19 mouse cellular contexts compared by ENCODE assay signal in genomic region chr1:193141118-193141517, GRCm38 (mm10). TPM values are rescaled to one million over a fixed set of nuclear protein-coding genes. Genes with fewer than 3 reads are reported as not detected.
A peak's percentile ranks its signal among the peaks of the same experiment; 100 is the strongest.
DNase-seq lines count a peak whose midpoint lies in the region; ATAC-seq and TF ChIP-seq lines count a peak whose summit lies in the region.
"Had no signal": no experiment of that assay in that cellular context is flagged by ENCODE, and none has a peak within 500 bp of the region (broad histone marks: within the 10 kb centered on the region; RNA-seq: fewer than 3 reads in every experiment).

No protein-coding gene starts in this region.

- WGBS in hindbrain, embryonic 10.5 days = 76% methylated on average over 7 of the region's 7 CpGs
- whole genome bisulfite sequencing in hindbrain, postnatal 0 days = 77% methylated on average over 7 of the region's 7 CpGs
- WGBS in kidney, embryonic 15.5 days = 73% methylated on average over 7 of the region's 7 CpGs

- no peak for TF ChIP-seq CTCF in hindbrain, postnatal 0 days (IDR thresholded peaks at IDR 0.05; ENCODE audit: low read depth)

- H3K9me3 ChIP-seq in hindbrain, embryonic 10.5 days = no peaks in the 10 kb centered on the region
- no peaks in the 10 kb centered on the region for H3K9me3 ChIP-seq in hindbrain, postnatal 0 days (ENCODE audit: low read length)
- H3K9me3 ChIP-seq in kidney, embryonic 15.5 days (replicated peaks) = no peaks in the 10 kb centered on the region
- H3K9me3 ChIP-seq: hindbrain, embryonic 13.5 days; intestine, embryonic 15.5 days; neural tube, embryonic 12.5 days had no signal

- H3K4me3 ChIP-seq in hindbrain, embryonic 10.5 days = no peak overlapping the region
- no peak overlapping the region for H3K4me3 ChIP-seq in hindbrain, postnatal 0 days (ENCODE audit: low read length)
- no peak overlapping the region for H3K4me3 ChIP-seq in kidney, embryonic 15.5 days (replicated peaks)
- H3K4me3 ChIP-seq: hindbrain, embryonic 13.5 days; intestine, embryonic 15.5 days; layer of hippocampus, adult 2 months; neural tube, embryonic 12.5 days had no signal

- no peak overlapping the region for H3K9ac ChIP-seq in hindbrain, postnatal 0 days (replicated peaks; ENCODE audit: low read length)
- H3K9ac ChIP-seq in kidney, embryonic 15.5 days = no peak overlapping the region
- H3K9ac ChIP-seq: hindbrain, embryonic 13.5 days; intestine, embryonic 15.5 days; neural tube, embryonic 12.5 days had no signal

- no peaks in the 10 kb centered on the region for H3K36me3 ChIP-seq in hindbrain, embryonic 10.5 days
- no peaks in the 10 kb centered on the region for H3K36me3 ChIP-seq in hindbrain, postnatal 0 days (ENCODE audit: insufficient read depth, low read length)
- no peaks in the 10 kb centered on the region for H3K36me3 ChIP-seq in kidney, embryonic 15.5 days
- H3K36me3 ChIP-seq: hindbrain, embryonic 13.5 days; intestine, embryonic 15.5 days; neural tube, embryonic 12.5 days had no signal

- H3K4me2 ChIP-seq in hindbrain, postnatal 0 days (ENCODE audit: low read depth, low read length) = no peak overlapping the region
- no peak overlapping the region for H3K4me2 ChIP-seq in kidney, embryonic 15.5 days
- H3K4me2 ChIP-seq: hindbrain, embryonic 13.5 days; intestine, embryonic 15.5 days; neural tube, embryonic 12.5 days had no signal

- no peak for ATAC-seq in hindbrain, postnatal 0 days
- 0 out of 2 replicates have a peak, but pooled peaks have one; percentile 21 for ATAC-seq in neutrophil, adult 5-6 weeks (ENCODE audit: extremely low read depth, insufficient number of reproducible peaks, low FRiP score, poor library complexity, severe bottlenecking)
- no peak for ATAC-seq in kidney, embryonic 15.5 days (replicated peaks; ENCODE audit: low FRiP score)
- ATAC-seq: intestine, embryonic 15.5 days had no signal

- DNase-seq in hindbrain, embryonic 10.5 days (ENCODE audit: low spot score) = peak; percentile 9
- DNase-seq in hindbrain, postnatal 0 days (ENCODE audit: low spot score) = no peak
- DNase-seq in fat pad, adult 2 months (ENCODE audit: extremely low read depth, low read depth, low spot score) = peak; percentile 42
- DNase-seq in urinary bladder, postnatal 36 days (ENCODE audit: low spot score in 2 of 2) = peak; percentile 64 to 79
- DNase-seq in right cerebral cortex, postnatal 25 days = no peak
- no peak for DNase-seq in kidney, adult 11 months
- DNase-seq: adrenal gland, postnatal 25 days; cerebellum, adult 2 months; gastrocnemius, postnatal 25 days; lung, adult 2 months; lung, postnatal 36 days; right cerebral cortex, postnatal 14 days had no signal

- no peaks in the 10 kb centered on the region for H3K4me1 ChIP-seq in hindbrain, embryonic 10.5 days (replicated peaks)
- H3K4me1 ChIP-seq in hindbrain, postnatal 0 days (ENCODE audit: insufficient read depth, low read length) = no peaks in the 10 kb centered on the region
- H3K4me1 ChIP-seq in kidney, embryonic 15.5 days = peaks cover 9% of the 10 kb centered on the region; the same call in 1 of the 2 replicates
- H3K4me1 ChIP-seq: hindbrain, embryonic 13.5 days; neural tube, embryonic 12.5 days had no signal

- no peaks in the 10 kb centered on the region for H3K27me3 ChIP-seq in hindbrain, embryonic 10.5 days (ENCODE audit: insufficient read depth, poor library complexity, severe bottlenecking)
- H3K27me3 ChIP-seq in hindbrain, postnatal 0 days (ENCODE audit: insufficient read depth, low read length) = no peaks in the 10 kb centered on the region
- no peaks in the 10 kb centered on the region for H3K27me3 ChIP-seq in kidney, embryonic 15.5 days
- H3K27me3 ChIP-seq: intestine, embryonic 15.5 days; neural tube, embryonic 12.5 days had no signal

- H3K27ac ChIP-seq in hindbrain, embryonic 10.5 days = no peak overlapping the region
- no peak overlapping the region for H3K27ac ChIP-seq in hindbrain, postnatal 0 days
- no peak overlapping the region for H3K27ac ChIP-seq in kidney, embryonic 15.5 days
- H3K27ac ChIP-seq: hindbrain, embryonic 13.5 days; intestine, embryonic 15.5 days; kidney, postnatal 0 days; layer of hippocampus, adult 2 months; neural tube, embryonic 12.5 days had no signal

RNA-seq across cellular contexts. Expression of gene Diexf, which starts 11.0 kb away (rescaled TPM):
- 7.0 and 9.3 TPM in 2 replicates for polyA plus RNA-seq in hindbrain, embryonic 10.5 days (2016; fragmentation: Nextera tagmentation; extraction: Ambion mirVana)
- total RNA-seq in hindbrain, postnatal 0 days (2014; rRNA removed) = 8.6 and 9.8 TPM in 2 replicates
- polyA plus RNA-seq in hindbrain, postnatal 0 days (2015; fragmentation: Nextera tagmentation; extraction: Ambion mirVana) = 3.5 and 4.9 TPM in 2 replicates
- 27.9 and 32.9 TPM in 2 replicates for total RNA-seq in neutrophil, adult 5-6 weeks (2017)
- polyA plus RNA-seq in kidney, embryonic 15.5 days (2015; fragmentation: Nextera tagmentation; extraction: Ambion mirVana) = 9.2 and 9.9 TPM in 2 replicates

RNA-seq across cellular contexts. Expression of gene Irf6, which starts 11.8 kb away (rescaled TPM):
- 3.7 and 4.9 TPM in 2 replicates for polyA plus RNA-seq in hindbrain, embryonic 10.5 days (2016; fragmentation: Nextera tagmentation; extraction: Ambion mirVana)
- 0.47 and 0.78 TPM in 2 replicates for total RNA-seq in hindbrain, postnatal 0 days (2014; rRNA removed)
- polyA plus RNA-seq in hindbrain, postnatal 0 days (2015; fragmentation: Nextera tagmentation; extraction: Ambion mirVana) = 0.44 and 0.66 TPM in 2 replicates
- 1.1 and 1.7 TPM in 2 replicates for total RNA-seq in neutrophil, adult 5-6 weeks (2017)
- 13.3 and 14.0 TPM in 2 replicates for polyA plus RNA-seq in kidney, embryonic 15.5 days (2015; fragmentation: Nextera tagmentation; extraction: Ambion mirVana)

RNA-seq across cellular contexts. Expression of gene A130010J15Rik, which starts 26.7 kb away (rescaled TPM):
- 13.8 and 17.7 TPM in 2 replicates for polyA plus RNA-seq in hindbrain, embryonic 10.5 days (2016; fragmentation: Nextera tagmentation; extraction: Ambion mirVana)
- total RNA-seq in hindbrain, postnatal 0 days (2014; rRNA removed) = 11.2 and 14.8 TPM in 2 replicates
- 8.7 and 8.9 TPM in 2 replicates for polyA plus RNA-seq in hindbrain, postnatal 0 days (2015; fragmentation: Nextera tagmentation; extraction: Ambion mirVana)
- total RNA-seq in neutrophil, adult 5-6 weeks (2017) = 6.8 and 7.4 TPM in 2 replicates
- polyA plus RNA-seq in kidney, embryonic 15.5 days (2015; fragmentation: Nextera tagmentation; extraction: Ambion mirVana) = 14.2 and 16.3 TPM in 2 replicates

Comparison
In these comparisons a context has a peak if more than half of its experiments do, and no peak if none do; other contexts are left out.
1. DNase-seq: peak in hindbrain, embryonic 10.5 days (single experiment), fat pad, adult 2 months (single experiment) and urinary bladder, postnatal 36 days (2 of 2); none in hindbrain, postnatal 0 days (single experiment), right cerebral cortex, postnatal 25 days (single experiment) and kidney, adult 11 months (single experiment).